Mouse (Mus musculus) bone marrow macrophage, adult 2 months (primary cell): Measurements from ENCODE around the gene Hibch.

ENCODE experiments used
- CTCF ChIP-seq: IDR thresholded peaks from 2 replicates; pipeline ENCODE4 v1.5.1; 2012; ENCODE audit warnings: low read depth, mild to moderate bottlenecking, low read length, moderate library complexity
- POLR2A ChIP-seq: IDR thresholded peaks from 2 replicates; pipeline ENCODE4 v1.6.1; 2012; ENCODE audit warnings: mild to moderate bottlenecking, low read depth, low read length, borderline replicate concordance

- no peak for TF ChIP-seq POLR2A
- no peak for TF ChIP-seq CTCF
Observed at GRCm38 (mm10) chr1:52952551-52953397, 108.0 kb downstream of the Hibch start.
